Mouse (Mus musculus) forebrain, postnatal 0 days (tissue): ENCODE results near the gene Slc25a48. TPM values are rescaled to one million over a fixed set of nuclear protein-coding genes. Genes with fewer than 3 reads are reported as not detected.

Experiments
- ATAC-seq: fragments of 200-750 bp; cut with Nextera tagmentation; 2 replicates; pipeline ENCODE4 v1.8.0; 2017; ENCODE audit warnings: mild to moderate bottlenecking, moderate library complexity
- DNase-seq: peaks from one replicate; pipeline ENCODE4 v3.0.0-alpha.2; 2015
- H3K27ac ChIP-seq: fragments of 300-500 bp; sonication (generic); 2 replicates; pipeline ENCODE4 v1.5.1; 2014; ENCODE audit warnings: low read depth, mild to moderate bottlenecking, antibody characterized with exemption, low read length, moderate library complexity, mixed read lengths
- H3K27me3 ChIP-seq: fragments of 300-500 bp; sonication (generic); 2 replicates; pipeline ENCODE4 v1.6.1; 2014; ENCODE audit warnings: mild to moderate bottlenecking, low read length, mixed read lengths; ENCODE audit not compliant: insufficient read depth
- H3K36me3 ChIP-seq: fragments of 300-500 bp; sonication (generic); 2 replicates; pipeline ENCODE4 v1.6.1; 2014; ENCODE audit warnings: mild to moderate bottlenecking, moderate library complexity; ENCODE audit not compliant: insufficient read depth
- H3K4me1 ChIP-seq: fragments of 300-500 bp; sonication (generic); 2 replicates; pipeline ENCODE4 v1.6.1; 2014; ENCODE audit warnings: antibody characterized with exemption; ENCODE audit not compliant: insufficient read depth
- H3K4me2 ChIP-seq: fragments of 300-500 bp; sonication (generic); 2 replicates; pipeline ENCODE4 v1.6.1; 2014; ENCODE audit warnings: low read depth, mild to moderate bottlenecking, moderate library complexity
- H3K4me3 ChIP-seq: fragments of 300-500 bp; sonication (generic); 2 replicates; pipeline ENCODE4 v1.5.1; 2014; ENCODE audit warnings: low read depth, low read length, mixed read lengths
- H3K9ac ChIP-seq: fragments of 300-500 bp; sonication (generic); 2 replicates; pipeline ENCODE4 v1.6.1; 2014; ENCODE audit warnings: mild to moderate bottlenecking
- H3K9me3 ChIP-seq: fragments of 300-500 bp; sonication (generic); 2 replicates; pipeline ENCODE4 v1.6.1; 2016; ENCODE audit warnings: low read length
- CTCF ChIP-seq: sonication (generic); IDR thresholded peaks from 2 replicates; pipeline ENCODE4 v1.5.1; 2016; ENCODE audit warnings: antibody characterized with exemption, control low read depth, low read depth
- WGBS: fragments of 180-500 bp; shearing (Covaris S2); extraction: QIAGEN DNeasy Blood & Tissue Kit; methylation state at CpG from one replicate; pipeline ENCODE4 v1.1.7; 2014; 5-methylcytosine and 5-hydroxymethylcytosine counted together
- polyA plus RNA-seq: library from polyadenylated mRNA; unstranded; fragments of >200 nt; fragmentation: Nextera tagmentation; extraction: Ambion mirVana; gene quantifications from 2 replicates; pipeline ENCODE4 v1.2.1, GENCODE M21; 2015
- total RNA-seq: library from RNA; depleted of rRNA; stranded (reverse); fragments of >200 nt; gene quantifications from 2 replicates; pipeline ENCODE4 v1.2.3, GENCODE M21; 2014

Slc25a48 gene
- total and polyA plus RNA-seq, 2 experiments from 2014 or later: 0.06 TPM; not detected in 1

GRCm38 (mm10) chr13:56478027-56478426 lies 39.9 kb downstream of the Slc25a48 start:
- Histone ChIP-seq H3K4me1 (0 out of 2 replicates have a peak, but pooled peaks cover 5% of the 10 kb centered on the region), H3K9ac (no peak overlapping the region), H3K27ac (no peak overlapping the region), H3K4me3 (no peak overlapping the region), H3K9me3 (no peaks in the 10 kb centered on the region), H3K4me2 (no peak overlapping the region), H3K36me3 (no peaks in the 10 kb centered on the region), H3K27me3 (no peaks in the 10 kb centered on the region)
- ATAC-seq: no peak
- 78% methylated on average over 6 of the region's 6 CpGs for WGBS
- no peak for TF ChIP-seq CTCF
- no peak for DNase-seq

- Histone ChIP-seq H3K27ac (no peak within 1 kb of the TSS), H3K27me3 (no peaks in the 10 kb centered on the region), H3K4me3 (no peak within 1 kb of the TSS), H3K4me1 (0 out of 2 replicates have a peak, but pooled peaks cover 2% of the 10 kb centered on the region), H3K9ac (no peak within 1 kb of the TSS), H3K36me3 (no peaks in the 10 kb centered on the region), H3K4me2 (no peak within 1 kb of the TSS), H3K9me3 (no peaks in the 10 kb centered on the region)
- DNase-seq: no peak
- TF ChIP-seq CTCF: no peak
- WGBS: 87% methylated on average over 3 of the region's 3 CpGs
- ATAC-seq: no peak
These were observed 44.0 kb downstream of the Slc25a48 start, which contains the start of gene Il9 for GRCm38 (mm10) chr13:56482146-56482545. Il9 (minus strand) TSS chr13:56482246.

DNA sequence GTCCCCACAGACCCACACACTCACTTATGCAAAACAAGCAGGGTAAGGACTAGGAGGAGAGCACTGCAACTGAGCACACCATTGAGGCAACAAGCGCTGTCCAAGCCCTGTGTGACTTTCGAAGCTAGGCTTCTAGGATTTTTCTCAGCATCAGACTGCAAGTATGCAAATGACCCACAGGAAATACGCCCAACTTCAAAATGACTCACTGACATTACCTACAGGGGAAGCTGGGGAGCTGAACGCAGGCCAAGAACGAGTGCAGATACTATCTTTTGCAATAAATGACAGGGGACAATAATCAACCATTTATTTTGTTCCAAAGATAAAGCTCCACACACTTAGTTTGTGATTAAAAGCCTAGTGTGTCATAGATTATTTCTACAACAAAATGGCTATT lies 49.9 kb downstream of the Slc25a48 start:
- WGBS: 71% methylated on average over 5 of the region's 5 CpGs
- no peak for TF ChIP-seq CTCF
- no peak for ATAC-seq
- Histone ChIP-seq H3K27ac (no peak overlapping the region), H3K4me3 (no peak overlapping the region), H3K9ac (no peak overlapping the region), H3K36me3 (no peaks in the 10 kb centered on the region), H3K27me3 (no peaks in the 10 kb centered on the region), H3K4me2 (no peak overlapping the region), H3K9me3 (no peaks in the 10 kb centered on the region), H3K4me1 (no peaks in the 10 kb centered on the region)
- no peak for DNase-seq

- ATAC-seq (no peak), DNase-seq (no peak)
- 15% methylated on average over 3 of the region's 3 CpGs for WGBS
- Histone ChIP-seq H3K27me3 (no peaks in the 10 kb centered on the region), H3K4me2 (no peak overlapping the region), H3K4me3 (no peak overlapping the region), H3K9me3 (no peaks in the 10 kb centered on the region), H3K9ac (no peak overlapping the region), H3K36me3 (no peaks in the 10 kb centered on the region), H3K4me1 (no peaks in the 10 kb centered on the region), H3K27ac (no peak overlapping the region; the same call in 1 of the 2 replicates)
- TF ChIP-seq CTCF: no peak
These were observed 56.3 kb downstream of the Slc25a48 start for GRCm38 (mm10) chr13:56494440-56494839.

DNA sequence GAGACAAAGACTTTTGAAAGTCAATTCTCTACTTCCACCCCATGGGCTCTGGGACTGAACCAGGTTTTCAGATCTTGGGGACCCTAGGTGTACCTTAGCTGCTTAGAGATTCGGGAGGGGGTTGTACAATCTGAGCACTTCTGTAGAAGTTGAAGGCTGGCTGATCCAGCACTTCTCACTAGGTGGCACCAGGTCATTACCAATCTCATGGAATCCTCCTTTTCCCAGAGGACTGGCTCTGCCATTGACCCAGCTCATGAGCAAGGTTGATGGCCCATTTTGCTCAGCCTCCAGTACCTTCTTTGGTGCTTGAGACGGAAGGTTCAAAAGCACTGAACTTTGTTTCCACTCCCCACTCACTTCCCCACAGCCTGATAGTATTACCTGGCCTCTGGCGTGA lies 62.0 kb downstream of the Slc25a48 start:
- Histone ChIP-seq H3K4me3 (no peak overlapping the region), H3K9me3 (no peaks in the 10 kb centered on the region), H3K4me1 (no peaks in the 10 kb centered on the region), H3K27me3 (no peaks in the 10 kb centered on the region), H3K4me2 (no peak overlapping the region), H3K9ac (no peak overlapping the region), H3K27ac (no peak overlapping the region), H3K36me3 (no peaks in the 10 kb centered on the region)
- 81% methylated on average over 3 of the region's 3 CpGs for WGBS
- DNase-seq (peak; percentile 38), ATAC-seq (no peak)
- peak; percentile 62 for TF ChIP-seq CTCF

DNA sequence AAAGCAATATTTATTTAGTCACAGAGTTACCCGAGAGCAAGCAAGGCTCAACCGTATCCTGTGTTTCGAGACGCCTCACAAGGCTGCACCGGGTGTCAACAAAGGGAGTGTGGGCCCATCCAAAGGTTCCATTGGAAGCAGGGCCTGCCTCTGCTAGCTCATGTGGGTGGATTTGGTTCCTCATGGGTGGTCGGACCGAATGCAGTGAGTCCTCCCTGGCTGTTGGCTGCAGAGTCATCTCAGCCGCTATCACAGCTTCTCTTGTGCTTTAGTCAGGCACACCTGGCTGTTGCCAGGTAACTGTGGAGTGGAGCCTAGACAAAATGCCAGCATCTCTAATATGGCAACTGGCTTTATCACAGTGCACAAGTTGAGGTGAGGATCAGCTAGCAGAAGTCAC lies 62.5 kb downstream of the Slc25a48 start:
- DNase-seq: no peak
- Histone ChIP-seq H3K9me3 (no peaks in the 10 kb centered on the region), H3K4me2 (no peak overlapping the region), H3K4me3 (no peak overlapping the region), H3K27me3 (no peaks in the 10 kb centered on the region), H3K27ac (no peak overlapping the region), H3K9ac (no peak overlapping the region), H3K4me1 (no peaks in the 10 kb centered on the region), H3K36me3 (no peaks in the 10 kb centered on the region)
- TF ChIP-seq CTCF: no peak
- no peak for ATAC-seq
- WGBS: 95% methylated on average over 8 of the region's 8 CpGs

- Histone ChIP-seq H3K9ac (no peak overlapping the region), H3K27ac (no peak overlapping the region), H3K4me1 (no peaks in the 10 kb centered on the region), H3K27me3 (no peaks in the 10 kb centered on the region), H3K4me2 (no peak overlapping the region), H3K4me3 (no peak overlapping the region), H3K36me3 (no peaks in the 10 kb centered on the region), H3K9me3 (no peaks in the 10 kb centered on the region)
- no peak for TF ChIP-seq CTCF
- no peak for ATAC-seq
- WGBS: 74% methylated on average over 6 of the region's 6 CpGs
- no peak for DNase-seq
These were observed 63.8 kb downstream of the Slc25a48 start for GRCm38 (mm10) chr13:56501866-56502420.
